Mouse (Mus musculus) urinary bladder, postnatal 36 days (tissue): ENCODE results near the gene Necab2.

Source experiments
- DNase-seq, 2 experiments: peaks; one replicate each; pipeline ENCODE4 v3.0.0; 2022; ENCODE audit warnings: low spot score in 2 of 2, mixed read lengths in 1 of 2

Gene Necab2

DNA sequence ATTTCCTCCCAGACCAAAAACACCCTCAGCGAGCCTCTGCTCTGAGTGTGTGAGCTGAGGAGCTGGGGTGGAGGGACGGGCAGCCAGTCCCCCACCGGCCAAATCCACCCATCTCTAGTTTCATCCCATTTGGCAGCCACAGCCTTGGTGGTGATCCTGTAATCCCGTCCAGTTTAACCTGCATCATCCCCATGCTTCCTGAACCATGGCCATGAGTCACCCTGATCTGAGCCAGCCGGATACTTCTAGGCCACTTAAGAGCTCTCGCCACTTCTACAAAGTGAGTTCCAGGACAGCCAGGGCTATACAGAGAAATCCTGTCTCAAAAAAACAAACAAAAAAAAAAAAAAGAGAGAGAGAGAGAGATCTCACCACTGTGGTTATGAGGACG is 18.2 kb upstream of the Necab2 start:
- DNase-seq, result no peak

DNA sequence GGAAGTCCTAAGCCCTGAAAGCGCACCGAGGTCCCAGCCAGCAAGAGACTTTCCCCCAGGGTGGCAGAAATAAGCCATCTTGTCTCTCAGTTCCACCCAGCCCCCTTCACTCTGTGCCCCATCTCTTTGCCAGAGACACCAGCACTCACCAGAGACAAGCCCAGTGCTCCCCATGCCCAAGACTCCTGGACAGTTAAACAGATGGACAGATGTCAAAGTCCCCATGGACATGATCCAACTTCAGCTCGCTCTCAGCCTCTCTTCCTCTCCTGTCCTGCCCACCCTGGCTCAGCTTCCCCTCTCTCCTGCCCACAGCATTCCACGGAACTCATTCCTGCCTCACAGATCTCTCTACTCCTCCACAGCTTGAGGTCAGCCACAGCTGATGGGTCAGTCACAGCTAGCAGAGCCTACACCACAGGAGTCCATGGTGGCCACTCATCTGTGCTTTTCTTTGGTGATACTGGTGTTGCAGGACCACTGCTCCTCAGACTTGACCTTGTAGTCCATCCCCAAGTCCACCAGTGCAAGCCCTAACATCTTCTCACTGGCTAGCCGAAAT is 17.7 kb upstream of the Necab2 start:
- no peak for DNase-seq

DNA sequence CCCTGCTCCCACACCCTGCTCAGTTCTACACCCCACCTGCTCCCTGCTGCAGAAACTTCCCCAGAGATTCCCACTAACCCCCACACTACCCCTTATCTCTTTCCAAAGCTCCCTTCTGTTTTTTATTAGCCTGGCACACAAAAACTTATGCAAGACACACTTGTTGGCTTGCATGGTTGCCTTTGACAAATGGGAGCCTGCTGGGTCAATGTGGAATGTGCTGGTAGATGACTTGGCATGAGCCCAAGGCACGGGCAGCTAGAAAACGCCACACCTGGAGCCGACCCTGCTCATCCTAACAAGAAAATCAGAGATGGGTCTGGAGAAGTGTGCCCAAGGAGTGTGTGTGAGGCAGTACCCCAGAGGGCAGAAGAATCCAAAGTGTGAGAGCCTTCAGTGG is 17.0 kb upstream of the Necab2 start:
- no peak for DNase-seq

DNA sequence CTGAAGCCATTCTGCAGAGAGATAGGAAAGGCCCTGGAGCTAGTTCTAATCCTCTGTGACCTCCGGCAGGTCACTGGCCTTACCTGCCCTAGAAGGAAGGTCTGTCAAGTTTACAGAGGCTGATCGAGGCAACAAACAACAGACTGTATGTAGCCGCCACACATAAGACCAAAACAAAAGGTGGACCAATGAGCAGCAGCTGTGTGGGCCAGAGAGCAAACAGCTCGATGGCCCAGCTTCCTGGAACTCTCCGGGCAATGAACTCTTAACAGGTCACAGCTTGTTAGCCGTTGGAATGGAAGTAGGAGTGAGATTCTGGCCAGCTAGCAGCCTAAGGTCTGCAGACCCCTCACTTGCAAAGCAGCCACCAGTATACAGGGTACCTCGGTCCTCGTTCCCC is 16.3 kb upstream of the Necab2 start:
- DNase-seq, result no peak

DNA sequence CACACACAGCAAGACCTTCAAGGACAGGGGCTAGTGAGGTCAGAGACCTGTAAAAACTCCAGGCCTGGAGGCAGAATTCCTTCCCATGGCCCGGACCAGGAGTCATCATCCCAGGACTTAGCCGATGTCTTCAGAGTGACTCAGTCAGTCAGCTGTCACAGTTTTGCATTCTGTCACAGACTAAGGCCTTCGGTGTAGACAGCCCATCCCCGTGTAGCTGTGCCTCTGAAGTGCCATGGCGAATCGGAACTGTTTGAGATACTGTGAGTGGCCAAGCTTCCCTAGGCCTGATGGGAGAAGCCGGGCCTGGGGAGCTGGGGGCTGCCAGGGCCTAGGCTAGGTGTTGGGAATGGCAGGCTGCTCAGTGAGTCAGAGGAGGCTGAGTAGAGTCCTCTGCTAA is 15.8 kb upstream of the Necab2 start:
- no peak for DNase-seq

DNA sequence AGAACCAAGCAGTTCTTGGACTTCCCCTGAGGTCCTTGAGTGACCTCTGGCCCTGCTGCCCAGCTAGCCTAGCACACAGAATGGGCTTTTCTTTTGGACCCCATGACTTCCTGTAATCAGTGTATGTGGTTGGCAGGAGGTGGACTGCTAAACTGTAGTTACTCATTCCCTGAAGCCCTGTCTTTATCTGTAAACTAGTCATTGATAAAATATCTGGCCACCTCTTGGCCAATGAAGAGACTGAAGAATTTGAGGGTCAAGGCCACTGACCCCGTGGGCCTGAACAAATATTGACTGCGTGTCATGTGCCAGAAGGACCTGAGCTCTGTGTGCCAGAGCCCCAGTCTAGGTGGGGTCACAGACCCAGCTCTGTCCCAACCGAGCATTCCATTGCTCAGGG is 14.1 kb upstream of the Necab2 start:
- no peak for DNase-seq

DNA sequence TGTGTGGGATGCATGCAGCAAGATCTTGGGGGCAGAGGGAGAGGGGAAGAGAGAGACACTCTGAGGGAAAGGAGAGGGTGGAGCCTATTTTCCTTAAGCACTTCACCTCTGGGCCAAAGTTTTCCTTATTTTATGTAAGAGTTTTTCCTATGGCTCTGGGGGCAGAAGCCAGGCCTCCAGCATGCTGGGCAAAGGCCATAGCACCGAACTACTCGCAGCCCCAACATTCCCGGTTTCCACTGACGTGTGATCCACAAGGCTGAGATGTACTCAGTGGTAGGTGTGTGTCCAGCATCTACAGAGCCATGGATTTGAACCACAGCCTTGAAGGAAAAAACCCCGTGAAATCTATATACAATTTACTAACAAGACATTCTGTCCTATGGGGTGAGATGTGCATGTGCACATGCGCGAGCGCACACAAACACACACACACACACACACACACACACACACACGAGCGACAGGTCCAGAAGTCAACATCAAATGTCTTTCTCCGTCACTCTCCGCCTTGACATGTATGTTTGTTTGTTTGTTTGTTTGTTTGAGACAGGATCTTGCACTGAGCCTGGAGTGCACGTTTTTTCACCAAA is 12.8 kb upstream of the Necab2 start, which contains the start of gene Osgin1:
Gene Osgin1, plus strand, starts transcription at position 543 of the 593 bp plus-strand sequence.
- no peak for DNase-seq

DNA sequence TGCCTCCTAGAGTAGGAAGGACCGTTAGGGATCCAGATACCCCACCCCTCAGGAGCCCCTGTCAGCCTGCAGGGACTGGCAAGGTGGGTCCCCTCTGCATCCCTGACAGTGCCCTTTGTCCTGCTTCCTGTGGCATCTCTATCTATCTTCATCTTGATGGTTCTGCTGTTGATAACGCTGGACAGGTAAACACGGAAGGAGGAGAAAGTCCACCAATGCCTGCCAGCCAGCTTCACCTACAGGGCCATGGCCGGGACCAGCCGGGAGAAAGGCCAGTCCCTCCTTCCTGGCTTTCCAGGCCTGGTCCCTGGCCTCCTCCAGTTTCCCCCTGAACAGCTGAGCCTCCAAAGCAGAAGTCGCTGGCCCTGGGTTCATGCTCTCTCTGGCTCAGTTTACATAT is 11.9 kb upstream of the Necab2 start:
- no peak for DNase-seq

DNA sequence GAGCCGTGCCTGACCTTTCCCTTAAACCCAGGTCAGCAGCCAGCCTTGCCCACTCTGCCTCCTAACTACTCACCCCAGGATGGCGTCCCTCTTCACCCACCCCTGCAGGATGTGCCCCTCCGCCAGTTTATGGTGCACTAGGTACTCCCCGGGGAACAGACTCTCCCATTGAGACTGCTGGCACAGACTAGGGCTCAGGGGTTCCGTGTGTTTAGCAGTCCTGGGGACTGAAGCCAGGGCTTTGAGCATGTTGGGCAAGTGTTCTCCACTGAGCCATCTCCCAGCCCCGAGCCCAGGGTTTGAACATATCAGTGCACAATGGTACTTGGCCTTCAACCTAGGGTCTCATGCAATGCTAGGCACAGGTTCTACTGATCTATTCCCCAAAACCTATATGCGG is 11.0 kb upstream of the Necab2 start:
- no peak for DNase-seq

DNA sequence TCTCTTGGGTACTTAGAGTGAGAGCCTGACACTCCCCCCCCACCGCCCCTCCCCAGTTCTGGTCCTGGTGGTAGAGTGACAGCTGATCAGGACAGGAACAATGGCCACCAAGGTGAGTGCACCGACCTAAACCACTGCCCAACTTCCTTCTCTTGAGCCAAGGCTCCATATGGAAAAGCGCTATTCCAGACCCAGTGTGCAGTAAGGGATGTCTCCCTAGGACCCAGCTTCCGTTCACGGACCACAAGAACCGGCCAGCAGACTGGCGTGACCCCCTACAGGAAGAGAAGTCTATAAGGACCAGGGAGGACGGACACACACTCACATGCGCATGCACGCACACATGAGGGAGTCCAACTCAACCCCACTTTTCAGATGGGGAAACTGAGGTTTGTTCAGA is 10.2 kb upstream of the Necab2 start:
- DNase-seq, result no peak

DNA sequence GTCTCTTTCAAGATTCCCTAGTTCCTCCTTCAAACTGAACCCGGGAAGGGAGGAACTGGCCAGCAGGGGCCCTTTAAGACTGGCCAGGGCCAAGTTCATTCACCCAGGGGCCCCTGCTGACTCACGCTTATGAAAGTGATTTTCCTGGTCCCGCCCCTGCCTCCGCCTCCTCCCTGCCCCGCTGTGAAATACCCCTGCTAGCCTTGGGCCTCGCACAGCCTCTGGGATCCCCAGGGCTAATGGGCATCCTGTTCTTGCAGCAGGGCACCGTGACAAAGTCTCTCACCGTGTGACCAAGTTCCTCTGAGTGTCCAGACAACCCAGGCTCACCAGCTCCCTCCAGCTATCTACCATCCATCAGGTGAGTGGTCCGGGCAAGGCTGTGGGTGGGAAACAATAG is 9.6 kb upstream of the Necab2 start:
- peak; percentile 93 to 94 for DNase-seq

DNA sequence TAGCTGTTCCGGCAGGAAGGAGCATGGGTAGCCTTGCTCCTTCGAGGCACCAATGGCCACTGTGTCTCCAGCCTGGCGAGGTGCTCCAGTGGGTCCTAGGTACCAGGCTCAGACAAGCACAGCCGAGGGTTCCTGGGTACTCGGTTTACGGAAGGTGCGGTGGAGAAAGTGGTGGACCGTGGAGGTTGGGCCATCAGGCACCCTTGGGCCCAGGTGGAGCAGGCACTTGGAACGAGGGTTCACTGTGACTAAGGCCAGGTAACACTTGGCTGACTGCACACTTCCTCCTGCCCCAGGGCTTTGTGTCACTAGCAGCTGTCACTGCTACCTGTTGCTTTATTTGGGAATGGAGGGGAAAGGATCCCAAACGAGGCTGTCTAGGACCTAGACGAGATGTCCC is 9.0 kb upstream of the Necab2 start:
- DNase-seq, result no peak

DNA sequence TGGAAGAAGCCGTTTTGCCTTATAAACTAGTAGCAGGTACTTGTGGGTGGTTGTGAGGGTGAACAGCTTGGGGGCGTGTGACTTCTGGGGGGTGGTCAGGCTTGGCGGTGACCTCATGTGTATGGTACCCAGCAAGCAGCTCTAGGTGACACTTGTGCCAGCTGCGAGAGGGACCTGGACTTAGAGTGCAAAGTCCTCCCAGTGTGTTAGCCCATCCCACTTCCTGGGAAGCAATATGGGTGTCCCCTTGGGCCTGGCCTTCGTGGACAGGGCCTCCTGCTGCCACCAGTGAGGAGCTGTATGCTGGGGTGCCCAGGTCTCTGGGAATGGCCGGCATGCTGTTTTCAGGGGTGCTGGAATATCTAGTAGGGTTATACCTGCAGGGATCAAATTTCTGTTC is 7.6 kb upstream of the Necab2 start:
- no peak for DNase-seq

DNA sequence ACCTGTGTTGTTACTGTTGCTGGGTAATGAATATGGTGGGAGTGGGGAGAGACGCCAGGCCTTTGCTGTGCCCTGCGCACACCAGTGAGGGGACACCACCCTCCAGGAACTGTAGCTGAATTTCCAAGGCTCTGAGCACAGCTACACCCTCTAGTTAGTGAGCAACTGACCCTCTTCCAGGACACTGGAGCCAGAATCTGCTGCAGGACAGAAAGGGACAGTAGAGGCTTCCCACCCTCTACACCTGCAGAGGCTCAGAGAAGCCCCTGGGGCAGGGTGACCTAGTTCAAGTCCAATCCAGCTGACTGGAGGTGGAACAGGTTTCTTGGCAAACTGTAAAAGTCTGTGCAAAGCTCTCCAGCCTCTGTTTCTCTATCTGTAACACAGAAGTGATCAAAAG is 7.1 kb upstream of the Necab2 start:
- DNase-seq, result no peak

DNA sequence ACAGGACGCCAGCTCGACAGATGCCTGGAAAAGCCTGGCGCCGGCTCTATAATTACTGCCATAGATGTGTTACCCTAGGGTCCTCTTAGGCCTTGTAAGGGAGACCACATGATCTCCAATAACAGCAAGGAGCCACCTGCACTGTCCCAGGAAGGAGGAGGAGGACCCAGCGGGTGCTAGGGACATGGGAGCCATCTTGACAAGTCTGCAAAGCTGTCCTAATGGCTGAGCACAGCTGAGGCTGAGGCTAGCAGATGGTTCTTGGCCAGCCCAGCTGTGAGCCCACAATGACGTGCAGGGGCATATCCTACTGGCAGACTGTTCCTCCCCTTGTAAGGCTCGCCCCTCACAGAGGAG is 6.6 kb upstream of the Necab2 start:
- DNase-seq, result no peak

DNA sequence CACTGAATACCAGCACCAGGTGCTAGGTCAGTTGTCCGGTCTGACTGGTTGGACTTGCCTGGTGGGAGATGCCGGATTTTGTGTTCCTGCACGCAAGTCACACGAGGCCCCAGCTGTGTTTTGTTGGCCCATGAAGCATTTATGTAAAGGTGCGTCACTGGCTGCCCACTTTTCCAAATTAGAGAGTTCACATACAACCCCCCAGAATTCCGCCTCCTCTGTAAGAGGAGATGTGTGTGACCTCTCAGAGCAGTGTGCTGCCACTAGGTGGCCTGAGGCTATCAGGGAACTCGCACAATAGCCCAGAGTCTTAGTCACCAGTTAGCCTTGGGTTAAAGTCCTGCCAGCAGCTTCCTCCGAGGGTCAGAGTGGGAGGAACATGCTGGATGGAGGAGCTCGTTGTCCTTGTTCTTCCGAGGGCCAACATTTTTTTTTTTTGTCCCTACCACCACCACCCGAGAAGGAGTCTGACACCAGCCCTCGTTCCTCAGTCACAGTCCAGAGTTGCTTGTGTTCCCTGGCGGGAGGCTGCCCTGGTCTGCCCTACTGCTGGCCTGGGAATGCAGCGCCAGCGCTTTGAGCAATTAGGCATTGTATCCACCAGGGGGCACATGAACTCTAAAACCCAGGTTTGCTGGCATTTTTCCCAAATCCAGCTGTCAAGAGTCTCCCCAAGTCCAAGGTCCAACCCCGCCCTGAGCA is 6.1 kb upstream of the Necab2 start:
- peak; percentile 79 to 81 for DNase-seq

DNA sequence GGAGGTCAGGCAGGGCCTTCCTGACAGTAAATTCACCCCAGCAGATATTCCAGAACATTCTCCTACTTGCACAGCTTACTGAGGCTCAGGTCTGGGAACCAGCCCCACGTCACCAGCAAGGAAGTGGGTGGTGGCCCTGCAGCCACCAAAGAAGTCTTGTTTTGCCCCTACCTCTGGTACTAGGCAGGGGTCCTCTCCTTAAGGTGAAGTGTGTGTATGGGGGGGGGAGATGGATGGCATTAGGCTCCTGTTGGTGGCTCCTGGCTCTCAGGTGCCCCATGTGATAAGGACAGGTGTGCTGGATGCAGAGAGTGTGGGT is 5.6 kb upstream of the Necab2 start:
- DNase-seq, result no peak

DNA sequence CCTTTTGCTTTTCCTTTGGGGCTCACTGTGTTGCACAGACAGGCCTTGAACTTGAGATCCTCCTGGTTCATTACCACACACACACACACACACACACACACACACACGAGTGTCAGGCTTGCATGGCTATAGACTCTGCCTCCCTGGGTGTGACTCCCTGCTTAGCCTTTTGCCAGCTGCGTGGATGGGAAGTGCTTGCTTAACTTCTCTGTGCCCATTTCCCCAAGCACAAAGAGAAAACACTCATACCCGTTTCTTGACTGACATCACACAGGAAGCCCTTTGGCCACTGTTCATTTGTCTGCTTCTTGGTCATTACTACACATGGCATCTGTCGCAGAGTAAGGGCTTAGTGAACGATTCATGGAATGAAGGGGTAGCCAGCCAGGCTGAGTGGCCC is 4.5 kb upstream of the Necab2 start:
- DNase-seq, result no peak

DNA sequence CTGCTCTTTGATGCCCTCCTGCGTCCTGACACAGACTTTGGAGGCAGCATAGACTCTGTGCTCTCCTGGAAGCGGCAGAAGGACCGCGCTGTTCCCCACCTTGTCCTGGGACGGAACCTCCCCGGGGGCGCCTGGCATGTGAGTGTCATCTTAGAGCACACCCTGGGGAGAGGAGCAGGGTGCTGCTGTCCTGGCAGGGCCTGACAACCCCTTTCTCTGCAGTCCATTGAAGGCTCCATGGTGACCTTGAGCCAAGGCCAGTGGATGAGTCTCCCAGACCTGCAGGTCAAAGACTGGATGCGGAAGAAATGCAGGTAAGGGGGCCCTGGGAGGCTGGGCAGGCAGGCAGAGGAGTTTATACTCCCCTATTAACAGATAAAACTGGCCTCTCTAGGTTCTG is 3.5 kb upstream of the Necab2 start:
- no peak for DNase-seq

DNA sequence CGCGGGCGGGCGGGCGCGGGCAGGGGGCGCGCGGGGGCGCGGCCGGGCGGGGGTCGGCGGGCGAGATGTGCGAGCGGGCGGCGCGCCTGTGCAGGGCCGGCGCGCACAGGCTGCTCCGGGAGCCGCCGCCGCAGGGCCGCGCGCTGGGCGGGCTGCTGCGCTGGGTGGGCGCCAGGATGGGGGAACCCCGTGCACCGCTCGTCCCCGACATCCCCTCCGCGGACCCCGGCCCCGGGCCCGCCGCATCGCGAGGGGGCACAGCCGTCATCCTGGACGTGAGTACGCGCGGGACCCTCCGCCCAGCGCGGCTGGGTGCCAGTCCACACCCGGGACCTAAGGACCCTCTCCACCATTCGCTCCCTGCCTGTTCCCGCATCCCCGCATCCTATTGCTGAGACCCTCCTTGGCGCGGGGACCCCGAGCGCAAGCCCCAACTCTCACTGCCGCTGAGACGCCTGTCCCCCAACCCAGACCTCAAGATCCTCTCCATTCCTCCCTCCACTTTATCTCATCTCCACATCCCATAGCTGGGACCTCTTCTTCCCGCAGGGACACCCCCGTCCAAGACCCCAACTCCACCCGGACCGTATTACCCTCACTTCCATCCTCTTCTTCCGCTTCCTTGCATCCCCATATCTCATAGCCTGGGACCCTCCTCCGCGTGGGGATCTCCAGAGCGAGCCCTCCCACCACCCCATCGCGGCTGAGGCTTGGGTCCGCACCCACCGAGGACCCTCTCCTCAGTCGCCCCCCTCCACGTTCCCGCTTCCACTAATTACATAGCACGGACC is 666 bp downstream of the Necab2 start:
- no peak for DNase-seq

DNA sequence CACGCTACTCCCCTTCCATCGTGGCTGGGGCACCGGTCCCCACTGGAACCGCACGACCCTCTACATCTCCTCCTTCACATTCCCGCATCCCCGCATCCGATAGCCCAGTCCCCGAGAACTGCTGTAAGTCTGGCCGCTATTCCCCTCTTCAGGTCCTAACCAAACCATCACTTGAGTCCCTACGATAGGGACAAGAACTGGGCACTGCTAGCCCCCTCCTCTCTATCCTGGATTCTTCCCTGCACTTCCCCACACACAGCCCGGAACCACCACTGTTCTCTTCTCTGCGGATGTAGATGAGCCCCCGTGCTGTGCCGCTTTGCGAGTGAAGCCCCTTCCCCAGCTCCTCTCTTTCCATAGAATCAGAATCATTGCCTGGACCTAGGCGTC is 1.3 kb downstream of the Necab2 start:
- no peak for DNase-seq

DNA sequence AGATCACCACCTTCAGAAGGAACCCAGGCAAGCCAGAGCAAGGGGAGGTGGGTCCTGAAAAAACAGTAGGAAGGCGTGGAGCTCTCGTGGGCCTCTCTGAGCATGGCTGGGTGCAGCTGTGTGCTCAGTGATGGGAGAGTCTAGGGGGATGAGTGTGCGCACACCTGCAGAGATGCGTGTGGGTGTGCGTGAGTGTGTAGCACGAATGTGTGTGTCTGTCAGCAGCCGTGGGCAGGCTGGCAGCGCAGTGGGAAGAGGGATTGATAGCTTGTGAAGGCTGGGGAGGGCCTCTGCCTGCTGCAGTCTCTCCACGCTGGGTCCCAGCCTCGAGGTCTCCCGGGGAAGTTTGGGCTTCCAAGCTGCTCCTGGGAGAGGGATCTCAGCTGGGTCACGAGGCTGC is 3.1 kb downstream of the Necab2 start:
- no peak for DNase-seq

DNA sequence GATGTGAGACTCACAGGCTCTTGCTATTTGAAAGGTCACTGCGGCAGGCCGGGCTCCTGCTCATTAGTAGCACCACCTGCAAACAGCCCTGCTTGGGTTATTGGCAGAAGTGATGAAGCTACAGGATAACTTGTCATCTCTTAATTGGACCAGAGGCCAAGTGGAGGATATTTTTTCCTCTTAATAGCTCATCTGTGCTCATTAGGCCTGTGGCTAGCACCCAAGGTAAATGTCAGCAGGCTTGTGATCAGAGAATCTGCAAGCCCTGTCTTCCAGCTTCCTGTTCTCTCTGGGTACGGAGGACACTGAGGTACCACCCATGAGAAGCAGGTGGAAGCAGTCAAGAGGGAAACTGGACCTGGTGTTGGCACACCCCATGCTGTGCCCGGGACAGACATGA is 4.6 kb downstream of the Necab2 start:
- DNase-seq, result no peak
